Mouse (Mus musculus) MEL (cell line): ENCODE measurements at regions not wholly inside any gene's neighbourhood (a gene's known extent, or its start where the extent isn't known, plus 50 kb on each side); places are given as distances from the start of the nearest gene placed in this dataset.

Source experiments
- DNase-seq: peaks from one replicate; pipeline ENCODE4 v3.0.0; 2011; ENCODE audit warnings: low read depth, low spot score
- H3K27ac ChIP-seq: 2 replicates; pipeline ENCODE4 v1.5.1; 2012; ENCODE audit warnings: low read depth, mild to moderate bottlenecking, control low read depth, low read length, moderate library complexity; ENCODE audit not compliant: control insufficient read depth
- H3K27me3 ChIP-seq, 2 experiments: fragments of 150-350 bp in 1 of 2; sonication (generic) in 1 of 2; 2 replicates each; pipeline ENCODE4 v1.6.1; 2012; ENCODE audit warnings: low read length in 2 of 2, mild to moderate bottlenecking in 2 of 2, improper control_type of control experiment in 1 of 2, moderate library complexity in 1 of 2; ENCODE audit not compliant: insufficient read depth in 2 of 2, control insufficient read depth in 1 of 2
- H3K36me3 ChIP-seq, 2 experiments: 2 replicates each; pipeline ENCODE4 v1.6.1; 2012 to 2014; ENCODE audit warnings: low read length in 2 of 2, improper control_type of control experiment in 1 of 2, inconsistent platforms in 1 of 2, mild to moderate bottlenecking in 1 of 2; ENCODE audit not compliant: insufficient read depth in 2 of 2, control insufficient read depth in 1 of 2
- H3K4me1 ChIP-seq, 2 experiments: fragments of 150-350 bp in 1 of 2; sonication (generic) in 1 of 2; 2 replicates each; pipeline ENCODE4 v1.6.1; 2012; ENCODE audit warnings: low read length in 2 of 2, improper control_type of control experiment in 1 of 2, mild to moderate bottlenecking in 1 of 2; ENCODE audit not compliant: insufficient read depth in 2 of 2, control insufficient read depth in 1 of 2
- H3K4me3 ChIP-seq, 2 experiments: fragments of 150-350 bp in 1 of 2; sonication (generic) in 1 of 2; 2 replicates each; pipeline ENCODE4 v1.5.1; 2012; ENCODE audit warnings: low read depth in 2 of 2, low read length in 2 of 2, mild to moderate bottlenecking in 2 of 2, moderate library complexity in 2 of 2, control low read depth in 1 of 2, improper control_type of control experiment in 1 of 2; ENCODE audit not compliant: control insufficient read depth in 1 of 2, insufficient read depth in 1 of 2
- H3K79me2 ChIP-seq: 2 replicates; pipeline ENCODE4 v1.6.1; 2012; ENCODE audit warnings: mild to moderate bottlenecking, low read length, moderate library complexity; ENCODE audit not compliant: control insufficient read depth, poor library complexity, insufficient read depth
- H3K9ac ChIP-seq: 2 replicates; pipeline ENCODE4 v1.6.1; 2012; ENCODE audit warnings: low read depth, mild to moderate bottlenecking, control low read depth, low read length, moderate library complexity; ENCODE audit not compliant: control insufficient read depth, poor library complexity, severe bottlenecking
- H3K9me3 ChIP-seq: fragments of 150-350 bp; sonication (generic); replicated peaks from 2 replicates; pipeline ENCODE4 v1.6.1; 2012; ENCODE audit warnings: mild to moderate bottlenecking, low read length, improper control_type of control experiment, moderate library complexity; ENCODE audit not compliant: insufficient read depth
- CHD1 ChIP-seq: IDR thresholded peaks from 2 replicates; pipeline ENCODE4 v1.6.1; 2012; ENCODE audit warnings: low read depth, mild to moderate bottlenecking, inconsistent platforms, low read length, improper control_type of control experiment
- CHD2 ChIP-seq: IDR thresholded peaks from 2 replicates; pipeline ENCODE4 v1.6.1; 2011; ENCODE audit warnings: low read length, improper control_type of control experiment
- E2F4 ChIP-seq: IDR thresholded peaks from 2 replicates; pipeline ENCODE4 v1.6.1; 2011; ENCODE audit warnings: low read depth, low read length, improper control_type of control experiment, borderline replicate concordance
- ELF1 ChIP-seq: IDR thresholded peaks from 2 replicates; pipeline ENCODE4 v1.6.1; 2014; ENCODE audit warnings: low read depth, mild to moderate bottlenecking, inconsistent platforms, low read length, improper control_type of control experiment, moderate library complexity
- ETS1 ChIP-seq: IDR thresholded peaks from 2 replicates; pipeline ENCODE4 v1.6.1; 2012; ENCODE audit warnings: low read depth, mild to moderate bottlenecking, inconsistent platforms, low read length, improper control_type of control experiment, moderate library complexity
- GATA1 ChIP-seq: IDR thresholded peaks from 2 replicates; pipeline ENCODE4 v1.6.1; 2011; ENCODE audit warnings: low read depth, low read length, improper control_type of control experiment
- HCFC1 ChIP-seq: IDR thresholded peaks from 2 replicates; pipeline ENCODE4 v1.6.1; 2012; ENCODE audit warnings: low read depth, mild to moderate bottlenecking, inconsistent platforms, low read length, improper control_type of control experiment, moderate library complexity
- JUND ChIP-seq: IDR thresholded peaks from 2 replicates; pipeline ENCODE4 v1.6.1; 2011; ENCODE audit warnings: low read depth, mild to moderate bottlenecking, improper control_type of control experiment, low read length
- MAFK ChIP-seq: IDR thresholded peaks from 2 replicates; pipeline ENCODE4 v1.6.1; 2011; ENCODE audit warnings: low read depth, mild to moderate bottlenecking, low read length, improper control_type of control experiment, borderline replicate concordance
- MXI1 ChIP-seq: IDR thresholded peaks from 2 replicates; pipeline ENCODE4 v1.6.1; 2011; ENCODE audit warnings: mild to moderate bottlenecking, low read depth, low read length, improper control_type of control experiment
- MYC ChIP-seq: IDR thresholded peaks from 2 replicates; pipeline ENCODE4 v1.6.1; 2011; ENCODE audit warnings: low read depth, mild to moderate bottlenecking, low read length, improper control_type of control experiment, moderate library complexity
- NELFE ChIP-seq: IDR thresholded peaks from 2 replicates; pipeline ENCODE4 v1.6.1; 2011; ENCODE audit warnings: low read depth, low read length, improper control_type of control experiment
- POLR2A ChIP-seq, 2 experiments: IDR thresholded peaks; 2 replicates each; pipeline ENCODE4 v1.6.1; 2011 to 2012; ENCODE audit warnings: low read length in 2 of 2, mild to moderate bottlenecking in 2 of 2, control low read depth in 1 of 2, improper control_type of control experiment in 1 of 2, low read depth in 1 of 2, moderate library complexity in 1 of 2; ENCODE audit not compliant: control insufficient read depth in 1 of 2, insufficient read depth in 1 of 2, poor library complexity in 1 of 2
- POLR2AphosphoS5 ChIP-seq: IDR thresholded peaks from 2 replicates; pipeline ENCODE4 v1.6.1; 2012; ENCODE audit warnings: low read depth, borderline replicate concordance, mild to moderate bottlenecking, inconsistent platforms, low read length, moderate library complexity, mixed read lengths
- RAD21 ChIP-seq: IDR thresholded peaks from 2 replicates; pipeline ENCODE4 v1.6.1; 2011; ENCODE audit warnings: mild to moderate bottlenecking, low read depth, low read length, improper control_type of control experiment
- RCOR1 ChIP-seq: IDR thresholded peaks from 2 replicates; pipeline ENCODE4 v1.6.1; 2012; ENCODE audit warnings: low read depth, mild to moderate bottlenecking, inconsistent platforms, low read length, improper control_type of control experiment
- SIN3A ChIP-seq: IDR thresholded peaks from 2 replicates; pipeline ENCODE4 v1.6.1; 2012; ENCODE audit warnings: low read length, improper control_type of control experiment, inconsistent platforms
- TAL1 ChIP-seq: IDR thresholded peaks from 2 replicates; pipeline ENCODE4 v1.6.1; 2012; ENCODE audit warnings: mild to moderate bottlenecking, inconsistent platforms, low read length, moderate library complexity, mixed read lengths
- TBP ChIP-seq: IDR thresholded peaks from 2 replicates; pipeline ENCODE4 v1.8.0; 2011; ENCODE audit warnings: low read depth, low read length, improper control_type of control experiment
- TCF12 ChIP-seq: IDR thresholded peaks from 2 replicates; pipeline ENCODE4 v1.6.1; 2014; ENCODE audit warnings: low read depth, mild to moderate bottlenecking, inconsistent platforms, low read length, improper control_type of control experiment, moderate library complexity
- UBTF ChIP-seq: IDR thresholded peaks from 2 replicates; pipeline ENCODE4 v1.6.1; 2012; ENCODE audit warnings: low read depth, mild to moderate bottlenecking, inconsistent platforms, low read length, improper control_type of control experiment, moderate library complexity, borderline replicate concordance; ENCODE audit not compliant: insufficient read depth
- USF1 ChIP-seq: IDR thresholded peaks from 2 replicates; pipeline ENCODE4 v1.6.1; 2014; ENCODE audit warnings: low read depth, mild to moderate bottlenecking, inconsistent platforms, low read length, improper control_type of control experiment, moderate library complexity
- ZC3H11A ChIP-seq: IDR thresholded peaks from 2 replicates; pipeline ENCODE4 v1.6.1; 2012; ENCODE audit warnings: low read depth, mild to moderate bottlenecking, inconsistent platforms, low read length, improper control_type of control experiment
- ZKSCAN1 ChIP-seq: IDR thresholded peaks from 2 replicates; pipeline ENCODE4 v1.6.1; 2012; ENCODE audit warnings: low read depth, mild to moderate bottlenecking, inconsistent platforms, low read length, improper control_type of control experiment, moderate library complexity
- ZNF384 ChIP-seq: IDR thresholded peaks from 2 replicates; pipeline ENCODE4 v1.6.1; 2012; ENCODE audit warnings: low read depth, mild to moderate bottlenecking, inconsistent platforms, low read length, improper control_type of control experiment

- no peaks in the 10 kb centered on the region for H3K27me3 ChIP-seq
- no peaks in the 10 kb centered on the region for H3K4me1 ChIP-seq
- DNase-seq, result no peak
- H3K79me2 ChIP-seq, result no peaks in the 10 kb centered on the region
- no peak overlapping the region for H3K27ac ChIP-seq
- H3K9me3 ChIP-seq, result no peaks in the 10 kb centered on the region
- H3K4me3 ChIP-seq, result no peak overlapping the region
- no peak overlapping the region for H3K9ac ChIP-seq
- H3K36me3 ChIP-seq, result no peaks in the 10 kb centered on the region
- TF ChIP-seq MAFK, result no peak
- TF ChIP-seq ZKSCAN1, result no peak
- TF ChIP-seq E2F4, result no peak
- TF ChIP-seq POLR2AphosphoS5, result no peak
- TF ChIP-seq MYC, result no peak
- TF ChIP-seq SIN3A, result no peak
- no peak for TF ChIP-seq POLR2A (IDR thresholded peaks at IDR 0.05; ENCODE audit: control insufficient read depth in 1 of 2, insufficient read depth in 1 of 2, low read depth in 1 of 2, low read length in 2 of 2, poor library complexity in 1 of 2)
- no peak for TF ChIP-seq ZC3H11A
- no peak for TF ChIP-seq GATA1
- no peak for TF ChIP-seq NELFE
Observed at GRCm38 (mm10) chr6:50009339-50009738, 100.7 kb upstream of the Mpp6 start.

- no peak overlapping the region for H3K9ac ChIP-seq
- no peak overlapping the region for H3K4me3 ChIP-seq
- H3K9me3 ChIP-seq, result no peaks in the 10 kb centered on the region
- H3K27ac ChIP-seq, result no peak overlapping the region
- no peak for DNase-seq
- no peaks in the 10 kb centered on the region for H3K36me3 ChIP-seq
- H3K27me3 ChIP-seq, result no peaks in the 10 kb centered on the region
- H3K79me2 ChIP-seq, result no peaks in the 10 kb centered on the region
- TF ChIP-seq HCFC1 (no peak), ETS1 (no peak), RAD21 (no peak), UBTF (no peak), CHD1 (no peak), MXI1 (no peak), NELFE (no peak), ZNF384 (no peak), USF1 (no peak), JUND (no peak), TCF12 (no peak), E2F4 (no peak), RCOR1 (no peak), CHD2 (no peak), POLR2AphosphoS5 (no peak), ELF1 (no peak), ZKSCAN1 (no peak), TAL1 (no peak), TBP (no peak)
- no peaks in the 10 kb centered on the region for H3K4me1 ChIP-seq
Observed at GRCm38 (mm10) chr6:50009856-50010255, 100.2 kb upstream of the Mpp6 start.
